Mouse (Mus musculus) 416B (cell line): ENCODE measurements at regions not wholly inside any gene's neighbourhood (a gene's known extent, or its start where the extent isn't known, plus 50 kb on each side); places are given as distances from the start of the nearest gene placed in this dataset.
"Not testable (repeated sequence)": the region's sequence is repeated elsewhere in the genome, so short reads cannot be mapped to it uniquely, and the experiment has no call there.

ENCODE experiments used
- DNase-seq: peaks from one replicate; pipeline ENCODE4 v3.0.0; 2011; ENCODE audit warnings: low read depth

GRCm38 (mm10) chr17:66206074-66206473 lies 82.8 kb downstream of the Ddx11 start:
- DNase-seq: no peak

DNA sequence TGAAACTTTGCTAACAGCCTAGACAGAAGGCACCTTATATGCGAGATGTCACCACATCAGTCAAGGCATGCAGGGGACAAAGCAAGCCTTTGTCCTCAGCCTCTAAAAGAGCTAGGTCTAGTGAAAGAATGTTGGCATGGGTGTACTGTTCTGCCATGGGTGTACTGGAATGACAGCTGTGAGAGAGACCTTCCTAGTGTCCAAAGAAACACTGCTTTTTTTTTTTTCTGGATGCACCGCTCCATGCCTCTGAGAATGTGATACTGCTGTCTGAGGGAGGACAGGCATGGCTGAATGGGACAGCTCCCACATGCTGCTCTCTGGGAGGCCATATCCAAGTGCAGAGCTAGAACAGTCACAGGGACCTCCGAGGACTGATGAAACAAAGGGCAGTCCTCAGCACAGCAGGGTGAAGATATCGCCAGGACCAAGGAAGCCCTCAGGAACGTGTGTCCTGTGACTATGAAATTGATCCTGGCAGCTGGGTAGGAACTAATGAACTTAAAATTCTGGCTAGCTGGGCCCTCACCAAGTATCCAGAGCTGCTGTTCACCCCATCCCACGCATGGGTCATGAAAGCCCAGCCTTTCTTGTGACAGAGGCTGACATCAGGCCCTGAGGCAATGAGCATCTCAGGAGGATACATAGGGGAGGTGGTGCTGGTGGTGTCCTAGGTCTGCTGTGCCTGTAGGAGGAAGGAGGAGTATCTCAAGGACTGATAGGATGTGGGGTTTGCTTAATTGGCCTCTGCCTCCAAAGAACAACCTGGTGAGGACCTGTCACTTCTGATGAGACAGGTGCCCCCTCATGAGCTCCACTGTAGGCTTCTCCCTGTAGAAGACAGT lies 84.6 kb downstream of the Ddx11 start:
- DNase-seq: not testable (repeated sequence)

- DNase-seq: not testable (repeated sequence)
These were observed 85.6 kb downstream of the Ddx11 start for GRCm38 (mm10) chr17:66208803-66209515.

GRCm38 (mm10) chr17:66211561-66211960 lies 88.2 kb downstream of the Ddx11 start:
- no peak for DNase-seq

DNA sequence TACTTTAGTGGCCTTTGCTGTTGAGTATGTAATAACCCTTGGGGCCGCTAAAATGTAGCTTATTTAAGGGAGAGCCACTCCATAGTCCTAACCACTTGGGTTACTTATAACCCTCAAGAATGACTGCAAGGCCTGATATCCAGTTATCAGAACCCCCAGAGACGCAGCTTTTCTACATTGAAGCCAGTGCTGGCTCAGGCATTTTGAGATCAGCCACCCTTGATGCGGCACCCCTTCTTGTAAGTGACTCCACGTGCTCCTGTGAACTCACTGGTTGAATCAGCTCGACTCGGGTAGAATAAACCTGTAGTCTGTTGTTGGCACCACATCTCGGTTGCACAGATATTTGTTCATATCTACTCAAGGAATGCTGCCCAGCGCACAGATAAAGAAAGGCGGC lies 89.3 kb downstream of the Ddx11 start:
- DNase-seq: no peak

GRCm38 (mm10) chr17:66218321-66218720 lies 95.0 kb downstream of the Ddx11 start:
- no peak for DNase-seq

DNA sequence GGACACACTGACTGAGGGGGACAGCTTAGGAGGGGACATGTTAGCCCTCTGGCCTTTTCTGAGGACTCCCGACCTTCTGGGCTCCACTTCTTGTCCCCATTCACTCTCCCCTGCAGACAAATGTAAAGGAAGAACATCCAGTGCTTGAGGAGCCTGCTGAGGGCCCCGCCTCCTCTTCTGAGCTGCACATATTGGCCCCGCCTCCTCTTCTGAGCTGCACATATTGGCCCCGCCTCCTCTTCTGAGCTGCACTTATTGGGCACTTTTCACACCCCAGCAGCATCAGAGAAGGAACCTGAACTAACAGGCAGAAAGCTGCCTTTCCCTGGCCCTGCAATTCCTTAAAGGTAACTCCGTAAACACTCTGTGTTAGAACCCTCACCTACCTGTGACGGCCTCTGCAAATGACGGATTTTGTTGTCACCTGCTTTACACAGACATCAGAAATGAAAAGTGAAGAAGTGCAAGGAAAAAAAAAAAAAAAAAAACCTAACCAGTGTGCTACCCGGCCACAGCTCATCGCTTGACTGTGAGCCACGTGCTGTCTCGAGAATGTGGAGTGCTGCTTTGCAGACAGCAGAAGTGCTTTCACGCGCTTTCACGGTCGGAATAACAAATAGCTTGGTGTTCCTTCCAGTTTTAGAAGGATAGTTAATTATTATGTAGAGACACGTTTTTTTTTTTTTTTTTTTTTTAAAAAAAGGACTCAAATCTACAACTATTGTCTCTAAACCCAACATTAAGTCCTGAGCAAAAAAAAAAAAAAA lies 96.5 kb downstream of the Ddx11 start:
- DNase-seq: no peak

DNA sequence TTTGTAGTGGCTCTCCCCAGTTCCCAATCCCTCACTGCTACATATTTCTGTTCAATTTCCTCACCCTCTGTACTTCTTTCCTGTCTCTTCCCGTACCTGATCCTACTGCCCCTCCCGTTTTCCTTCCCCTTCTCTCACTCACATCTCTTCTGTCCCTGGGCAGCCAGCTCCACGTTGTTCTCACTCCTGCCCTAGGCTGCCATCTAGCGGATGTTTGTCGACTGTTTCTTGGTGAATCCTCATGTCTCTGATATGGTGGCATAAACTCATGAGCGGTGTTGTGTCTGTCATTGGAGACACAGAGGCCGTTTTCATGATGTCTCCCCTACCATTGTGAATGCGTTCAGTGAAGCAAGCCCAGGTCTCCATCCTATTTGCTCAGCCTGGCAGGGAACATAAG lies 97.9 kb downstream of the Ddx11 start:
- DNase-seq: peak; percentile 75

GRCm38 (mm10) chr17:66223711-66224110 lies 100.4 kb downstream of the Ddx11 start:
- DNase-seq: no peak

- DNase-seq: no peak
These were observed 100.9 kb downstream of the Ddx11 start for GRCm38 (mm10) chr17:66224241-66224640.

DNA sequence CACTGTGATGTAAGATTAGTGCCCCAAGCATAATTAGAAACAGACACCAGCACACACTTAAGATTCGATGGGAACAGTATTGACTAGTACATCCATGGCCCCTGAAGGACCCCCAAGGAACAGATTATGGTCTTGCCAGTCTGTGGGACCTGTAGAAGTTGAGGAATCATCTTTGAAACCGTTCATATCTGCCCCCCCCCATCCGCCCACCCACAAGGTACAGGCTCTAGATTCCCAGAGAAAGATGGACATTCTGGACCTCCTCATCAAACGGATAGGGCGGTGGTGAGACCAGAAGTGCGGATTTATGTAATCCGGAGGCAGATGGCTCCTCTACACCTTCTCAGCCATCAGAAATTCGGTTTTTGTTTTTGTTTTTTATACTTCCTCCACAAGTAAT lies 109.1 kb downstream of the Ddx11 start:
- DNase-seq: no peak

DNA sequence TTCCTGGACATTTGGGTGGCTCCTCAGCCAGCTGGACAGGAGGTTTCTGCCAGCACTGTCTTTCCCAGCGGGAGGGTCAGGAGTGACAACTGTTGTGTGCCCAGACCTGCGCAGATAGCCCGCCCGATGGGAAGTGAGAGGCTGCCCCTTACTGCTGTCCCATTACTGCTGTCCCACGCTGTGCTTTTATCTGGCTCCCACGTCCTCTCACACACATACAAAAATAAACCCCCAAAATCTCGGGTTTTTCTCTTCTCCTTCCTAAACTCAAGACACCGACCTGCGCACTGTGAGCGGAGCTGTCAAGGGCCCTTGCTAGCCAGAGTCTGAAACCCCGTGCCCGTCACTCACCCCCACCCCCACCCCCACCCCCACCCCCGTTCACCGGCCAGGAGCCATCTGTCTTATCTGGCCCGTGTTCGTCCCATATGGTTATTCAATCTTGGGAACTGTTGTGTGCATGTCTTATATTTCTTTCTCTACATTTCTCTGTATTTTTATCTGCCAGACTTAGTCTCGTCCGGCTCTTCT lies 109.6 kb downstream of the Ddx11 start:
- no peak for DNase-seq

- no peak for DNase-seq
These were observed 110.2 kb downstream of the Ddx11 start for GRCm38 (mm10) chr17:66233451-66233951.

- DNase-seq: no peak
These were observed 111.1 kb downstream of the Ddx11 start for GRCm38 (mm10) chr17:66234432-66234831.

GRCm38 (mm10) chr17:66235096-66235805 lies 111.9 kb downstream of the Ddx11 start:
- DNase-seq: peak; percentile 75

- DNase-seq: no peak
These were observed 112.6 kb downstream of the Ddx11 start for GRCm38 (mm10) chr17:66235806-66236335.

DNA sequence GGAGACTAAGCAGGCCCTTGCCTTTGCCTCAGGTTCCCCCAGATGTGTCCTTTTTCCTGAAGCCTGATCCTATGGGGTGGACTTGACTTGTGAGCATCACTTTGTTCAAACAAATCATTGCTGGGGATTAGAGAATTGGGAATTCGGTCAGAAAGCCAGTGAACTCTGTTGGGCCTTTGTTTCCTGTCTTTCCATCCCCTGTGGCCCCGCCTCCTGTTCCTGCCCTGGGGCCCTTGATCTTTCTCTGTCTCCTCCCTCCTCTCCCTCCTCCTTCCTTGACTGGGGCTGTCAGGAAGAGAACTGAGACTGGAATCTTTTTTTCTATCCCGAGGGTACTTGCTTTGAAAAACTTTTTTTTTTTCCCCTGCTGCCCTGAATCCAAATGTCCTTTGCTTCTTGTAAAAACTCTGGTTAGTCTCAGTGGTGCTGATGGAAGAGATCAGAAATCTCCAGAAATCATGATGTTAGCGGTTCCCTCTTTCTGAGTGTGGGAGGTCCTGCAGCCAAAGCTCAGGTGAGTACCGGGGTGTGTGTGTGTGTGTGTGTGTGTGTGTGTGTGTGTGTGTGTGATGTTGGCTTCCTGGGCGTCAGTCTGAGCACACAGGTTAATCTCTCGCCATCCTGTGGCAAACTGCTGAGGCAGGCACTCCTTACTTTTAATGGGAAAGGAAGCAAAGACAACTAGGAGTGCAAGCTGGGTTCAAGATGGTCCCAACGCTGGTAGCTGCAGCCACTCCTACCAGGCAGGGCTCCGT lies 118.7 kb downstream of the Ddx11 start:
- no peak for DNase-seq

- DNase-seq: no peak
These were observed 120.9 kb downstream of the Ddx11 start for GRCm38 (mm10) chr17:66244183-66244582.

- no peak for DNase-seq
These were observed 122.8 kb downstream of the Ddx11 start for GRCm38 (mm10) chr17:66246031-66246534.

GRCm38 (mm10) chr17:66251495-66251894 lies 128.2 kb downstream of the Ddx11 start:
- no peak for DNase-seq
